Mouse (Mus musculus): Measurements from ENCODE around the gene Ctr9.

GRCm38 (mm10) chr7:111080876-111081275 lies 52.1 kb downstream of the Ctr9 start:
- TF ChIP-seq CTCF (IDR thresholded peaks at IDR 0.05; ENCODE audit: low read depth) (no peak), EP300 (IDR thresholded peaks at IDR 0.05; ENCODE audit: low read depth) (no peak)

Data from liver, embryonic 14.5 days (tissue).